Mouse (Mus musculus) fat pad, adult 2 months (tissue): Measurements from ENCODE around the gene Mospd3.
A peak's percentile ranks its signal among the peaks of the same experiment; 100 is the strongest.

Source experiments
- DNase-seq: peaks from one replicate; pipeline ENCODE4 v3.0.0-alpha.2; 2011; ENCODE audit warnings: low read depth, low spot score; ENCODE audit errors: extremely low read depth

Gene Mospd3

GRCm38 (mm10) chr5:137600619-137601364 is at the start of gene Mospd3:
Gene Mospd3, minus strand, starts transcription at chr5:137601058.
- DNase-seq: peak; percentile 100

GRCm38 (mm10) chr5:137649669-137650571 is 49.1 kb upstream of the Mospd3 start:
- DNase-seq: no peak

- DNase-seq: no peak
These were observed 48.4 kb upstream of the Mospd3 start for GRCm38 (mm10) chr5:137649251-137649650.

GRCm38 (mm10) chr5:137647827-137648601 is 47.2 kb upstream of the Mospd3 start:
- DNase-seq: no peak

GRCm38 (mm10) chr5:137645652-137646091 is 44.8 kb upstream of the Mospd3 start, which contains the start of gene Irs3:
Gene Irs3, minus strand, starts transcription at chr5:137645714.
- DNase-seq: no peak

GRCm38 (mm10) chr5:137645091-137645651 is 44.3 kb upstream of the Mospd3 start:
- no peak for DNase-seq

GRCm38 (mm10) chr5:137644484-137644883 is 43.6 kb upstream of the Mospd3 start:
- DNase-seq: no peak

GRCm38 (mm10) chr5:137642886-137643285 is 42.0 kb upstream of the Mospd3 start:
- no peak for DNase-seq

- DNase-seq: no peak
These were observed 40.2 kb upstream of the Mospd3 start, which contains the start of gene Sap25 for GRCm38 (mm10) chr5:137641054-137641453. Gene Sap25, plus strand, starts transcription at chr5:137641334.

GRCm38 (mm10) chr5:137639472-137639871 is 38.6 kb upstream of the Mospd3 start:
- no peak for DNase-seq

- DNase-seq: no peak
These were observed 32.7 kb upstream of the Mospd3 start for GRCm38 (mm10) chr5:137633397-137634084.

- DNase-seq: no peak
These were observed 30.7 kb upstream of the Mospd3 start for GRCm38 (mm10) chr5:137631591-137631990.

- DNase-seq: no peak
These were observed 30.3 kb upstream of the Mospd3 start for GRCm38 (mm10) chr5:137631171-137631570.

- DNase-seq: no peak
These were observed 29.7 kb upstream of the Mospd3 start for GRCm38 (mm10) chr5:137630602-137631001.

- DNase-seq: no peak
These were observed 29.2 kb upstream of the Mospd3 start for GRCm38 (mm10) chr5:137629906-137630545.

- DNase-seq: no peak
These were observed 28.5 kb upstream of the Mospd3 start for GRCm38 (mm10) chr5:137629306-137629721.

- DNase-seq: peak; percentile 97
These were observed 27.8 kb upstream of the Mospd3 start, which contains the start of the genes Fbxo24, Lrch4 and Gm20605 for GRCm38 (mm10) chr5:137628498-137629305. Gene Fbxo24, minus strand, starts transcription at chr5:137629002. Gene Lrch4, plus strand, starts transcription at chr5:137629121. Gene Gm20605, plus strand, starts transcription at chr5:137629175.

GRCm38 (mm10) chr5:137627991-137628390 is 27.1 kb upstream of the Mospd3 start:
- DNase-seq: no peak
